Comparison of ENCODE assay signal across 8 mouse cellular contexts in the genomic region with DNA sequence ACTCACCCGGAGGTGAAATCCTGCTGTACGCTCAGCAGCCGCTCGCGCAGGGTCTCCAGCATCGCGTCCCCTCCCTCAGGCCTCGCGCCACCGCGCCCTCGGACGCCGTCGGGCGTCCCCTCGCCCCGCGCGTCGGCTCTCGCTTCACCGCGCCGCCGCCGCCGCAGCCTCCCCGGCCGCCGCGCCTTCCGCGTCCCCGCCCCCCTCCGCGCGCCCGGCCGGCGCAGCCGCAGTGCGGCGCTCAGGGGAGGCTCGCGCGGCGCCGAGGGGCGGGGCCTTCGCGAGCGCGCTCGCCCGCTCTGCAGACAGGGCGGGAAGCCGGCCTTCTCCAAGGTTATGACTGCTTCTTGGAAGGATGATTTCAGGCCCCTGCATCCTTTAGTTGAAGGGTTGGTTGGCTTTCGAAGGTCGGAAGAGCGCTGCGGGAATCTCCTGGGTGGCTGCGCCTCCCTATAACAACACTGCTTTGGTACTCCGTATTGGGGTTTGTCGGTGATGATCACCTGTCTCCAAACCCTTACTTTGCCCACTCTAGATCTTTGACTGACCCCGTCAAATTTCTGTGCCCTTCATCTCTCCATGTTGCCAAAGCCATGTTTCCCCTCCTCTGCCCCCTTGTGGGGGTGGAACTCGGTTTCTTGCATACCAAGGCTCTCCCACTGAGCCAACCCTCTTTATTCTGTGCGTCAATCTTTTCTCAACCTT. TPM values are rescaled to one million over a fixed set of nuclear protein-coding genes. Genes with fewer than 3 reads are reported as not detected.
DNase-seq lines count a peak whose midpoint lies in the region; ATAC-seq and TF ChIP-seq lines count a peak whose summit lies in the region.

A gene (minus strand): TSS at position 237 of the 705 bp plus-strand sequence.

- peak; percentile 29 for TF ChIP-seq POLR2A in ES-Bruce4 (IDR thresholded peaks at IDR 0.05; ENCODE audit: insufficient read depth, low read length)
- peak; percentile 90 for TF ChIP-seq POLR2A in olfactory bulb, adult 2 months (IDR thresholded peaks at IDR 0.05; ENCODE audit: insufficient read depth, low read depth, low read length)
- TF ChIP-seq POLR2A in thymus, adult 2 months (IDR thresholded peaks at IDR 0.05; ENCODE audit: control insufficient read depth, extremely low read depth, insufficient read depth, low read length, poor library complexity) = peak; percentile 47; the same call in 1 of the 2 replicates

- H3K4me2 ChIP-seq in forebrain, embryonic 14.5 days (ENCODE audit: low read length) = peak within 1 kb of the TSS; percentile 76
- H3K4me2 ChIP-seq in lung, embryonic 14.5 days = peak within 1 kb of the TSS; percentile 76

- H3K9me3 ChIP-seq in ES-Bruce4 (replicated peaks; ENCODE audit: control insufficient read depth, insufficient read depth, low read length, poor library complexity, severe bottlenecking) = no peaks in the 10 kb centered on the region
- no peaks in the 10 kb centered on the region for H3K9me3 ChIP-seq in forebrain, embryonic 14.5 days (replicated peaks; ENCODE audit: control insufficient read depth, low read length)
- no peaks in the 10 kb centered on the region for H3K9me3 ChIP-seq in lung, embryonic 14.5 days (ENCODE audit: low read depth, low read length)

- peak; percentile 80 for ATAC-seq in cerebellum, adult (ENCODE audit: insufficient number of reproducible peaks, low FRiP score, low TSS enrichment)
- ATAC-seq in forebrain, embryonic 14.5 days = peak; percentile 92
- ATAC-seq in lung, embryonic 14.5 days (ENCODE audit: insufficient read depth) = peak; percentile 85

- TF ChIP-seq EP300 in ES-Bruce4 (IDR thresholded peaks at IDR 0.05; ENCODE audit: insufficient read depth, low read depth, low read length) = no peak

- H3K4me3 ChIP-seq in ES-Bruce4 (ENCODE audit: low read depth, low read length) = peak within 1 kb of the TSS; percentile 78
- H3K4me3 ChIP-seq in forebrain, embryonic 14.5 days (ENCODE audit: low read depth, low read length) = peak within 1 kb of the TSS; percentile 87
- peak within 1 kb of the TSS; percentile 85 for H3K4me3 ChIP-seq in lung, embryonic 14.5 days (ENCODE audit: low read depth, low read length)
- peak within 1 kb of the TSS; percentile 73 for H3K4me3 ChIP-seq in olfactory bulb, adult 2 months (ENCODE audit: insufficient read depth, low read depth, low read length)
- peak within 1 kb of the TSS; percentile 69 for H3K4me3 ChIP-seq in thymus, adult 2 months (ENCODE audit: control insufficient read depth, insufficient read depth, low read length)

- no peaks in the 10 kb centered on the region for H3K27me3 ChIP-seq in ES-Bruce4 (ENCODE audit: control insufficient read depth, insufficient read depth, low read length, poor library complexity, severe bottlenecking)
- no peaks in the 10 kb centered on the region for H3K27me3 ChIP-seq in forebrain, embryonic 14.5 days (replicated peaks; ENCODE audit: control insufficient read depth, insufficient read depth, low read length)
- no peaks in the 10 kb centered on the region for H3K27me3 ChIP-seq in lung, embryonic 14.5 days (ENCODE audit: insufficient read depth, low read length)
- no peaks in the 10 kb centered on the region for H3K27me3 ChIP-seq in thymus, adult 2 months (ENCODE audit: control insufficient read depth, insufficient read depth, low read length)

- H3K9ac ChIP-seq in ES-Bruce4 (ENCODE audit: low read depth, poor library complexity, severe bottlenecking) = peak within 1 kb of the TSS; percentile 91
- H3K9ac ChIP-seq in forebrain, embryonic 14.5 days (ENCODE audit: low read length) = peak within 1 kb of the TSS; percentile 80
- peak within 1 kb of the TSS; percentile 83 for H3K9ac ChIP-seq in lung, embryonic 14.5 days

- under 1% methylated on average over 64 of the region's 68 CpGs for WGBS in forebrain, embryonic 14.5 days
- WGBS in lung, embryonic 14.5 days = under 1% methylated on average over 65 of the region's 68 CpGs
- 2% methylated on average over 68 of the region's 68 CpGs for WGBS in olfactory bulb, adult 2 months
- WGBS in thymus, adult 2 months = 5% methylated on average over 68 of the region's 68 CpGs

- H3K27ac ChIP-seq in ES-Bruce4 (ENCODE audit: insufficient read depth, low read length) = no peak within 1 kb of the TSS
- peak within 1 kb of the TSS; percentile 29 for H3K27ac ChIP-seq in forebrain, embryonic 14.5 days (ENCODE audit: low read depth, low read length)
- peak within 1 kb of the TSS; percentile 80 for H3K27ac ChIP-seq in lung, embryonic 14.5 days (ENCODE audit: low read depth)
- H3K27ac ChIP-seq in olfactory bulb, adult 2 months (ENCODE audit: insufficient read depth, low read depth, low read length) = peak within 1 kb of the TSS; percentile 30; the same call in 1 of the 2 replicates
- no peak within 1 kb of the TSS for H3K27ac ChIP-seq in thymus, adult 2 months (ENCODE audit: control insufficient read depth, insufficient read depth, low read length)

- no peak for TF ChIP-seq CTCF in ES-Bruce4 (IDR thresholded peaks at IDR 0.05; ENCODE audit: low read depth, low read length)
- TF ChIP-seq CTCF in lung, embryonic 14.5 days (IDR thresholded peaks at IDR 0.05; ENCODE audit: low read depth) = peak; percentile 47
- no peak; the same call in 1 of the 2 replicates for TF ChIP-seq CTCF in olfactory bulb, adult 2 months (IDR thresholded peaks at IDR 0.05; ENCODE audit: insufficient read depth, low read depth, low read length)
- no peak for TF ChIP-seq CTCF in thymus, adult 2 months (IDR thresholded peaks at IDR 0.05; ENCODE audit: borderline replicate concordance, control insufficient read depth, extremely low read depth, insufficient read depth, low read length, poor library complexity)

- H3K4me1 ChIP-seq in ES-Bruce4 (ENCODE audit: control insufficient read depth, insufficient read depth, low read length) = no peaks in the 10 kb centered on the region
- H3K4me1 ChIP-seq in forebrain, embryonic 14.5 days (ENCODE audit: control insufficient read depth, insufficient read depth, low read length) = peaks cover 4% of the 10 kb centered on the region; the same call in 1 of the 2 replicates
- H3K4me1 ChIP-seq in lung, embryonic 14.5 days (ENCODE audit: insufficient read depth) = no peaks in the 10 kb centered on the region
- no peaks in the 10 kb centered on the region for H3K4me1 ChIP-seq in olfactory bulb, adult 2 months (ENCODE audit: control insufficient read depth, insufficient read depth, low read length)
- H3K4me1 ChIP-seq in thymus, adult 2 months (replicated peaks; ENCODE audit: control insufficient read depth, insufficient read depth, low read length) = peaks cover 9% of the 10 kb centered on the region; the same call in 1 of the 2 replicates

- intact Hi-C loops in heart, postnatal 14 days (cut with DNase I) = no loop called here

- peaks cover 4% of the 10 kb centered on the region; the same call in 1 of the 2 replicates for H3K36me3 ChIP-seq in ES-Bruce4 (ENCODE audit: control insufficient read depth, insufficient read depth, low read length, poor library complexity, severe bottlenecking)
- no peaks in the 10 kb centered on the region for H3K36me3 ChIP-seq in forebrain, embryonic 14.5 days (ENCODE audit: control insufficient read depth, insufficient read depth, low read length)
- H3K36me3 ChIP-seq in lung, embryonic 14.5 days (ENCODE audit: insufficient read depth) = peaks cover 8% of the 10 kb centered on the region; the same call in 1 of the 2 replicates
- no peaks in the 10 kb centered on the region for H3K36me3 ChIP-seq in thymus, adult 2 months (ENCODE audit: control insufficient read depth, insufficient read depth, low read length)

- DNase-seq in forebrain, embryonic 14.5 days (ENCODE audit: low spot score) = peak; percentile 83
- peak; percentile 90 to 93 for DNase-seq in heart, postnatal 14 days
- peak; percentile 36 to 65 for DNase-seq in layer of hippocampus, adult 18-20 months (ENCODE audit: low spot score in 2 of 2)
- peak; percentile 91 for DNase-seq in lung, embryonic 14.5 days
- peak; percentile 78 for DNase-seq in thymus, adult 2 months

RNA-seq across cellular contexts. Expression of the gene that starts here (rescaled TPM):
- polyA plus RNA-seq in ES-Bruce4 (2011; ENCODE audit: insufficient read depth, insufficient read length, low read depth, missing spikeins) = 15.9 and 21.6 TPM in 2 replicates
- 114 and 122 TPM in 2 replicates for polyA plus RNA-seq in forebrain, embryonic 14.5 days (2014; fragmentation: Nextera tagmentation; extraction: Ambion mirVana)
- total RNA-seq in heart, postnatal 14 days (2021) = 10 to 100 TPM; 60.5 to 70.5 TPM
- 10 to 100 TPM; 75.1 to 83.5 TPM for total RNA-seq in layer of hippocampus, adult 18-20 months (2021)
- 73.3 and 75.8 TPM in 2 replicates for polyA plus RNA-seq in lung, embryonic 14.5 days (2014; fragmentation: Nextera tagmentation; extraction: Ambion mirVana)
- polyA plus RNA-seq in olfactory bulb, adult 2 months (2012; ENCODE audit: insufficient read depth, insufficient read length, low replicate concordance, missing spikeins) = not detected in 2 replicates
- 60.6 and 70.6 TPM in 2 replicates for polyA plus RNA-seq in thymus, adult 2 months (2012; rRNA removed)

Comparison
In these comparisons a context has a peak if more than half of its experiments do, and no peak if none do; other contexts are left out.
1. H3K27ac ChIP-seq: peak in forebrain, embryonic 14.5 days (single experiment), lung, embryonic 14.5 days (single experiment) and olfactory bulb, adult 2 months (single experiment); none in ES-Bruce4 (single experiment) and thymus, adult 2 months (single experiment).
2. POLR2A ChIP-seq: peak in every context shown above with its lines; median percentile 90 in olfactory bulb, adult 2 months; 47 in thymus, adult 2 months; 29 in ES-Bruce4.
3. Peak in every context shown above with its lines, with median percentiles within 50 percentile points of each other: H3K4me3 ChIP-seq, H3K9ac ChIP-seq, ATAC-seq and DNase-seq.